Mouse (Mus musculus) limb, embryonic 12.5 days (tissue): Measurements from ENCODE around the gene Il1f6. TPM values are rescaled to one million over a fixed set of nuclear protein-coding genes. Genes with fewer than 3 reads are reported as not detected.

Experiments
- polyA plus RNA-seq: library from polyadenylated mRNA; unstranded; fragments of >200 nt; fragmentation: Nextera tagmentation; extraction: Ambion mirVana; gene quantifications from 2 replicates; pipeline ENCODE4 v1.2.1, GENCODE M21; 2016

The Il1f6 gene
- polyA plus RNA-seq, 1 experiment from 2014 or later, result not detected

Other genes starting within 250 kb of the Il1f6 start
- gene Hnmt, start 166.0 kb upstream of the Il1f6 start, polyA plus RNA-seq, result 0.69 and 0.79 TPM in 2 replicates
- not detected in 2 replicates for gene Tbpl2, start 118.8 kb upstream of the Il1f6 start, polyA plus RNA-seq
- gene Il1f8, start 62.3 kb upstream of the Il1f6 start, polyA plus RNA-seq, result not detected in 2 replicates
- gene Il1f9, start 28.9 kb upstream of the Il1f6 start, polyA plus RNA-seq, result not detected in 2 replicates
- gene Il1f5, start 61.5 kb downstream of the Il1f6 start, polyA plus RNA-seq, result 0.88 and 1.2 TPM in 2 replicates
- gene Il1f10, start 75.8 kb downstream of the Il1f6 start, polyA plus RNA-seq, result not detected in 2 replicates
- 1.1 and 1.7 TPM in 2 replicates for gene Il1rn, start 121.4 kb downstream of the Il1f6 start, polyA plus RNA-seq
- 0.78 and 2.5 TPM in 2 replicates for gene Psd4, start 152.2 kb downstream of the Il1f6 start, polyA plus RNA-seq